Mouse (Mus musculus): ENCODE measurements around the gene Zfyve1. TPM values are rescaled to one million over a fixed set of nuclear protein-coding genes. Genes with fewer than 3 reads are reported as not detected.

The Zfyve1 gene
- total and polyA plus RNA-seq, 3 experiments: 12.1 to 33.3 (median 28.4) TPM

DNA sequence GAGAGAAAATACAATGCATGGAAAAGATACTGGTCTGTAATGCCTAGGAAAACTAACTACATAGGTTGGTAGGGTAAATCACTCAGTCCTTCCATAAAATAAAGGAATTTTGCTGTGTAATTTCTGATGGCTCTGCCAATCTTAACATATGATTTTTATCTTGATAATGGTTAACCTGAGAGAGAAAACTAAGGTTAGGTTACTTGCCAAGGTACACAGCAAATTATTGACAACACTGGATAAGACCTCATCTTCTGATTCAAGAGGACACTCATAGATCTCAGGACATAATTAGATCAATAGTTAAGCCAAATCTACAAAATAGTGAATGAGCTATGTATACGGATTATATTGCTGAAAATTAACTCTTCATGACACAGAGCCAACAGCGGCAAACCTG is 859 bp upstream of the Zfyve1 start:
- no peak for TF ChIP-seq TAL1 (conservative IDR thresholded peaks at IDR 0.05; ENCODE audit: low read depth, low read length)
- no peak for TF ChIP-seq GATA1 (IDR thresholded peaks at IDR 0.05; ENCODE audit: borderline replicate concordance, low read length)
- TF ChIP-seq CTCF (IDR thresholded peaks at IDR 0.05; ENCODE audit: low read depth, low read length): no peak
- no peak for TF ChIP-seq POLR2AphosphoS5 (IDR thresholded peaks at IDR 0.05; ENCODE audit: insufficient replicate concordance, low read depth, low read length)
- no peak for TF ChIP-seq GATA2 (IDR thresholded peaks at IDR 0.05; ENCODE audit: borderline replicate concordance, low read depth, low read length)
- ATAC-seq (ENCODE audit: extremely low read depth, insufficient number of reproducible peaks, low FRiP score, poor library complexity, severe bottlenecking) (no peak), DNase-seq (ENCODE audit: low spot score) (no peak)
- H3K4me1 ChIP-seq (ENCODE audit: insufficient read depth, low read depth, low read length): peaks cover 31% of the 10 kb centered on the region
- H3K27me3 ChIP-seq (ENCODE audit: insufficient read depth, low read length): no peaks in the 10 kb centered on the region
- no peak overlapping the region; the same call in 1 of the 2 replicates for H3K4me3 ChIP-seq (ENCODE audit: low read depth, low read length)
- H3K9me3 ChIP-seq (replicated peaks): no peaks in the 10 kb centered on the region
- H3K36me3 ChIP-seq (replicated peaks): peaks cover 24% of the 10 kb centered on the region

DNA sequence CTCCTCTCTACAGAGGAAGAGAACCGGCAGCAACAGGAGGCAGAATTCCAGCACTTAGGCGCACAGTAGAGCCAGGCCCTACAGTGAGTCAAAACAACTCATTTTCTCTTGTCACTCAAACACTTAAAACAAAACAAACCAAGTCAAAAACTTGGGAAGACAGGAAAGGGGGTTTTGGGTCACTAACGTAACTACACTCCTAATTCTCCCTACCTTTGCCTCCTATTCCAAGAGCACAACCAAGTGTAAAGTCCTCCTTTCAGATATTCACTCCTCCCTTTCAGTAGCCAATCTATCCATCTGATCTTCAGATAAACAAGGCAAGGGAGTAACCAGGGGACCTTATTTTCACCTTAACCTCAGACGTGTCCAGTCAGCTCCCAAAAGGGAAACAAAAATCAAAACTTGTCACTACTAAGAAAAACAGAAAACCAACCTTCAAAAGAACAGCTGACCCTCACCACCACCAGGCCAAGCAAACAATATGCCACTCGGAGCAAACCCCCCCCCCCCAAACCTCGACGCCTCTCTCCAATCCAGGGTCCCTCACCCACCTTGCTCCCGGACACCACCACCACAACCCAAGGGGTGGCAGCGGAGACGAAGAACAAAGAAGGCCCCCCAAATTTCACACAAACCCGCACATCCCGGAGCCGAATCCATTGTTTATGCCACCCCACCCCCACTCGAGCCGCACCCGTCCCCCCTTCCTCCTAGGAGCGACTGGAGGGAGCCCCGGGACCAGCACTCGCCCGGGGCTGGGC is 649 bp downstream of the Zfyve1 start:
- no peak for DNase-seq (ENCODE audit: low spot score)
- ATAC-seq (ENCODE audit: extremely low read depth, insufficient number of reproducible peaks, low FRiP score, poor library complexity, severe bottlenecking): no peak
- H3K4me3 ChIP-seq (ENCODE audit: low read depth, low read length): peak overlapping the region; percentile 81
- no peaks in the 10 kb centered on the region for H3K27me3 ChIP-seq (ENCODE audit: insufficient read depth, low read length)
- TF ChIP-seq POLR2AphosphoS5 (IDR thresholded peaks at IDR 0.05; ENCODE audit: insufficient replicate concordance, low read depth, low read length) (no peak), TAL1 (conservative IDR thresholded peaks at IDR 0.05; ENCODE audit: low read depth, low read length) (no peak), GATA2 (IDR thresholded peaks at IDR 0.05; ENCODE audit: borderline replicate concordance, low read depth, low read length) (no peak), GATA1 (IDR thresholded peaks at IDR 0.05; ENCODE audit: borderline replicate concordance, low read length) (no peak), CTCF (IDR thresholded peaks at IDR 0.05; ENCODE audit: low read depth, low read length) (no peak)
- peaks cover 31% of the 10 kb centered on the region for H3K4me1 ChIP-seq (ENCODE audit: insufficient read depth, low read depth, low read length)
- H3K9me3 ChIP-seq (replicated peaks): no peaks in the 10 kb centered on the region
- peaks cover 33% of the 10 kb centered on the region for H3K36me3 ChIP-seq (replicated peaks)

DNA sequence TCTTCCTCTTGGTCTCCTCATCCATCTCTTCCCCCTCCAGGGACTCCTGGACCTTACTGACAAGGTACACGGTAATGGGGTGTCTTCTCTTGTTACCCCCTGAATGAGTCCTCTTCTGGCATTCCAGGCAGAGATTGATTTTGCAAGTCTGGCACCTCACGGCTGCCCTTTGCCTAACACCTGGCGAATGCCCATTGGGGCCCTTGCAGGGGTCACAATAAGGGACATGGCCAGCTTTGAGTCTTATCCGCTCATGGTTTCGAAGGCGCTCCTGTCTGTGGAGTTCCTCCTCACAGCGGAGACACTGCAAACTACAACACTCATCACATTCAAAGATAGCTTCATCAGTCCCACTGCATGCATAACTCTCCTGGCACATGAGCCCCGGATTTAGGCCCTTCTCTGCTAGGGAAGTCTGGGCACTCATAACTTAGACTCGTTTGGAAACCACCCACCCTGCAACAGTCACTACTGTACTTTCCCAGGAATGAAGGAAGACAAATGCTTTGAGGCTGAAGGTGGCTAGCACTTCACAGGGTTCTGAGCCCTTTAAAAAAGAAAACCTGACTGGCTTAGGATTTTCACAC is 2.5 kb downstream of the Zfyve1 start:
- no peak for ATAC-seq (ENCODE audit: extremely low read depth, insufficient number of reproducible peaks, low FRiP score, poor library complexity, severe bottlenecking)
- Histone ChIP-seq H3K4me3 (ENCODE audit: low read depth, low read length) (no peak overlapping the region), H3K4me1 (ENCODE audit: insufficient read depth, low read depth, low read length) (peaks cover 31% of the 10 kb centered on the region), H3K36me3 (replicated peaks) (peaks cover 43% of the 10 kb centered on the region), H3K9me3 (replicated peaks) (no peaks in the 10 kb centered on the region), H3K27me3 (ENCODE audit: insufficient read depth, low read length) (no peaks in the 10 kb centered on the region)
- DNase-seq (ENCODE audit: low spot score): no peak
- no peak for TF ChIP-seq GATA2 (IDR thresholded peaks at IDR 0.05; ENCODE audit: borderline replicate concordance, low read depth, low read length)
- no peak for TF ChIP-seq TAL1 (conservative IDR thresholded peaks at IDR 0.05; ENCODE audit: low read depth, low read length)
- TF ChIP-seq POLR2AphosphoS5 (IDR thresholded peaks at IDR 0.05; ENCODE audit: insufficient replicate concordance, low read depth, low read length): no peak
- TF ChIP-seq GATA1 (IDR thresholded peaks at IDR 0.05; ENCODE audit: borderline replicate concordance, low read length): no peak
- no peak for TF ChIP-seq CTCF (IDR thresholded peaks at IDR 0.05; ENCODE audit: low read depth, low read length)

DNA sequence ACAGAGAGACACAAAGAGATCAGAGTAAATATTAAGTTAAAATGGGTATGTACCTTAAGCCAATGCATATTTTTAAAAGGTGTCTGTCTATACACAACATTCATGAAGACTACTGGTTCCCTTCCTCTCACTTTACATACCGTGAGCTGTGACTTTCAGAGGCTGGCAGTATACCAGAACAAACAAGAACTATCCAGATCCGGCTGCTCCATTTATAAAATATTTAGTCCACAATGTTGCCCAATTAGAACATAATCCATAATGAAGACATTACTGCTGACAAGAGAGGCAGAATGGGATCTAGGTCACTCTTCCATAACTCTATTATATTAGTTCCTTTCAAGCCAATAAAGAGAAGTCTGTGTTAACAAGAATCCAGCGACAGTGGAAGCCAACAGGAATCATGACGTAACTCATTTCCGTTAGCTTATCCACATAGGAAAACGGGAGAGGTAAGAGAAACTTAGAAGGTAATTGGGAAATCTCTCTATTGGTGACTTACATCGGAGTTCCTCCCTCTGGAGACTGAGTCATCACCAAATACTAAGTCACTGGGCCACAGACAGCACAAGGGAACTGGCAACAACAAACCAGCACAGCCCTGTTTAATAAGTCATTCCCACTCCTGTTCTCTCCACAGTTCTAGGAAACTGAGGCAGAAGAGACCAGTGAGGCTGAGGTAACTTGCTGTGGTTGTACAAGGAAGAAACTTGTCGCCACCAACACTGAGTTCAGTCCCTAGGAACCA is 5.1 kb downstream of the Zfyve1 start:
- Histone ChIP-seq H3K4me3 (ENCODE audit: low read depth, low read length) (no peak overlapping the region), H3K4me1 (ENCODE audit: insufficient read depth, low read depth, low read length) (peaks cover 27% of the 10 kb centered on the region), H3K36me3 (replicated peaks) (peaks cover 68% of the 10 kb centered on the region), H3K27me3 (ENCODE audit: insufficient read depth, low read length) (no peaks in the 10 kb centered on the region), H3K9me3 (replicated peaks) (no peaks in the 10 kb centered on the region)
- no peak for TF ChIP-seq TAL1 (conservative IDR thresholded peaks at IDR 0.05; ENCODE audit: low read depth, low read length)
- ATAC-seq (ENCODE audit: extremely low read depth, insufficient number of reproducible peaks, low FRiP score, poor library complexity, severe bottlenecking): no peak
- DNase-seq (ENCODE audit: low spot score): no peak

DNA sequence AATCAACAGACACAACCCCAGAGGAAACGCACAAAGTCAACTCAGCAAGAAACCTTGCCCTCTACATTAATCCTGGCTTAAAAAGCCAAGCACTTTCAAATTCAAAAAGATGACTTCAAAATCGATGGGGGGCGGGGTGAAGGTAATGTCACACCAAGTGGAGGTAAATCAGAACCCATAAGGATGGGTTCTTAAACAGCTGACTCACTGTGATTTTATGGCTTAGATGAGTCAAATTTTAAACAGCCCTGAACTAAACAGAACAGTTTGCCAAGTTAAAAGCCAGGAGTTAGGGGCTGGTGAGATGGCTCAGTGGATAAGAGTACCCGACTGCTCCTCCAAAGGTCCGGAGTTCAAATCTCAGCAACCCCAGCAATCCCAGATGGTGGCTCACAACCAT is 10.4 kb downstream of the Zfyve1 start:
- no peaks in the 10 kb centered on the region for H3K27me3 ChIP-seq (ENCODE audit: insufficient read depth, low read length)
- ATAC-seq (ENCODE audit: extremely low read depth, insufficient number of reproducible peaks, low FRiP score, poor library complexity, severe bottlenecking): no peak
- H3K4me1 ChIP-seq (ENCODE audit: insufficient read depth, low read depth, low read length): no peaks in the 10 kb centered on the region
- no peak for TF ChIP-seq TAL1 (conservative IDR thresholded peaks at IDR 0.05; ENCODE audit: low read depth, low read length)
- no peak for TF ChIP-seq GATA1 (IDR thresholded peaks at IDR 0.05; ENCODE audit: borderline replicate concordance, low read length)
- no peak for TF ChIP-seq GATA2 (IDR thresholded peaks at IDR 0.05; ENCODE audit: borderline replicate concordance, low read depth, low read length)
- TF ChIP-seq POLR2AphosphoS5 (IDR thresholded peaks at IDR 0.05; ENCODE audit: insufficient replicate concordance, low read depth, low read length): no peak
- no peak for TF ChIP-seq CTCF (IDR thresholded peaks at IDR 0.05; ENCODE audit: low read depth, low read length)
- no peaks in the 10 kb centered on the region for H3K9me3 ChIP-seq (replicated peaks)
- H3K36me3 ChIP-seq (replicated peaks): peaks cover 72% of the 10 kb centered on the region
- H3K4me3 ChIP-seq (ENCODE audit: low read depth, low read length): no peak overlapping the region
- DNase-seq (ENCODE audit: low spot score): no peak

DNA sequence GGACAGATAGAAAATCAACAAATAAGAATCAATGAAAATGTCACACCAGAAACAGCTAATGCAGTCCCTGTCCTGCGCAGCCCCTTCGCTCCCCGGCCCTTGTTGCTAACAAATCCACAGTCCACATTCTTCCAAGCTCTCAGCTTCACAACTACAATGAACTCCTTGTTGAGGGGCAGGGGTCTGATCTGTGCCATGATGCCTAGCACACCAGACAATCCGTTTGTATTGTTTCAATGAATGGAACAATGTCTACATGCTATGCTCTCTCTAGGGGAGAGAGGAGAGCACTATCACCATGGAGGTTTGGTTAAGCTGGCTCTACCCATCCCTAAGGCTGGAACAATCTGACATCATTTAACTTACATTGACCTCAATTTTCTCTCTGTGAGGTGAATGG is 14.3 kb downstream of the Zfyve1 start:
- Histone ChIP-seq H3K9me3 (replicated peaks) (no peaks in the 10 kb centered on the region), H3K4me1 (ENCODE audit: insufficient read depth, low read depth, low read length) (peaks cover 19% of the 10 kb centered on the region), H3K4me3 (ENCODE audit: low read depth, low read length) (no peak overlapping the region), H3K27me3 (ENCODE audit: insufficient read depth, low read length) (no peaks in the 10 kb centered on the region), H3K36me3 (replicated peaks) (peaks cover 56% of the 10 kb centered on the region)
- no peak for TF ChIP-seq GATA1 (IDR thresholded peaks at IDR 0.05; ENCODE audit: borderline replicate concordance, low read length)
- ATAC-seq (ENCODE audit: extremely low read depth, insufficient number of reproducible peaks, low FRiP score, poor library complexity, severe bottlenecking): no peak
- no peak for DNase-seq (ENCODE audit: low spot score)
